Mouse (Mus musculus): ENCODE measurements around the gene Nup160.
A peak's percentile ranks its signal among the peaks of the same experiment; 100 is the strongest.

Gene Nup160

DNA sequence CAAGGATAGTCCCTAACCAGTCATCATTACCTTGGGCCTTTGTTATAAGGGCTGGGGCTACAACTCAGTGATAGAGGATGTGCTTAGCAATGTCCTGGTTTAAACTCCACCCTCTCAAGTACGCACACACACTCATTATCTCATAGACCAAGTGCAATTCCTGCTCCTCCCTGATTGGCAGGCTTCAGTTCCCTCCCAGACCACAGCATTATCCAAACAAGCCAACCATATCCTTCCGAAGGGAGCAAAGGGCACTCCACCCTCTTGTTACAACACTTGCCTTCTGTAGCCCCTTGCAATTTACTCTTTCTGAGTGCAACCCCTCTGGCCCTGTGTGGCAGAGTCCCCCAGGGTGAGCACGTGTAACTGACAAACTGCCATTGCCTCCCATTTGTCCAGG is 15.6 kb upstream of the Nup160 start:
- DNase-seq (ENCODE audit: low read depth, low spot score), result no peak

DNA sequence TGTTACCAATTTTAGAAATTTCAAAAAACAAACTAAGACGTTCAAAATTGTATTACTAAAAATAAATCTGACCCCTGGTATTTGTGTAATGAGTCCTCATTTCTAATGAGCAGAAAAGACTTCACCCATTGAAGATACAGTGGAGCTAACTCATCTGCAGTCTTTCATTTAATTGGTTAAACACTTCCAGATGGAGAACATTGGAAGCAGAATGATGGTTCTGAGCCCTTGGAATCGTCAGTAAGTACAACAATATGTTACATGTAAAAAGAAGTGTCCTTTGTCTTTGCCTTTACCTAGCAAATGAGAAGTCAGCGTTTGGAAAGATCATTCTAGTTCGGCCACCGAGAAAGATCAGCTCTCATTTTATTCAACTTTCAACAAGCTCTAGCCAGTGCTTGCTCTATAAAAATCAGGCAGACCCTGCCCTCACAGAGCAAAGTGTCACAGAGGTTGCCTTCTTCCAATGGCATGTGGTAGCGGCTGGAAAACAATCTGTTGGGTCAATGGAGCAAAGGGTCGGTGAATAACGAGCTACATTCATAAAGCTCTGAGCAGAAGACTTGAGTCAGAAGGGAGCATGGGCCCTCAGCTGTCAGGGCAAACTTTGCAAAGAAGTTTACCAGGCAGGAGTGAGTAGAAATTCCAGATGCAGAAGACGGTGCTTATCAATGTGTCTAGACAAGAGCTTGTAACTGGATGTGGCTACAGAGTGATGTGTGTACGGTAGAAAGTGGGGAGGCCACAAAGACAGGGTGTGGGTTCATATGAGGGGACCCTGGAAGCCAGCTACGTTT is 10.2 kb upstream of the Nup160 start:
- DNase-seq (ENCODE audit: low read depth, low spot score), result no peak

DNA sequence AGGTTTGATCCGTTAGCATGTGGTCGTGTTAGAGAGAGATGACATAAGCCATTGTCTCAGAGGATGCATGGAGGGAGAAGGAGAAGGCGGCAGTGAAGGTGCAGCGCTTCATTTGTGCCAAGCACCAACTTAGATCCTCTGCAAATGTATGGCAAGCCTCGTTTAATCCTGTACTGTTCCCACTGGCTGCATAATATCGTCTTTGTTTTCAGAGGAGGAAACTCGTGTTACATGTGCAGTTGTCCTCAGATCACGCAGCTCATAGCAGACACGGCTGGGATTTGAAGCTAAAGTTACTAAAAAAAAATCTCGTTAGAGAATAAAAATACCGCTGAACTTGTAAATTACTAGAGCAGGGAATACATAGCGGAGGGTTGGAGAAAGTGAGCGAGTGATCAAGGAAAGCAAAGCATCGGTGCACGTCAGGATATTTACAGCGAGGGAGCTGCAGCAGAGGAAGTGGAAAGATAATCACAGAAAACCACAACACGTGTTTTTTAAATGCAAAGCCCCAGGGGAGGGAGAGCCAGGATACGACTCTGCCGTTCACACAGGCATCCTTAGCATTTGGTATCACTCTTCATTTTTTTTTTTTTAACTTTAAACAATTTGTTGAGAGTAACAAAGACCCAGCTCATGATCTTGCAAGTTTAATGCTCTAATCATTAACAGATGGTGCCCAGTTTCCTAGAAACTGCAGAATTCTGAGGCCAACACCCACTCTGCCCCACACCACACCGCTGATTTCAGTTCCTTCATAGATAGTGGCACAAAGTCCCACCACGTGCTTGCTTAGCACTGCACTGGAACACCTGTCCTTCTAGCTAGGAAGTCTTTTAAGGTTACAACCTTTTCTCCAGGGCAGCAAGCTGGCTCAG is 9.4 kb upstream of the Nup160 start:
- no peak for DNase-seq (ENCODE audit: low read depth, low spot score)

DNA sequence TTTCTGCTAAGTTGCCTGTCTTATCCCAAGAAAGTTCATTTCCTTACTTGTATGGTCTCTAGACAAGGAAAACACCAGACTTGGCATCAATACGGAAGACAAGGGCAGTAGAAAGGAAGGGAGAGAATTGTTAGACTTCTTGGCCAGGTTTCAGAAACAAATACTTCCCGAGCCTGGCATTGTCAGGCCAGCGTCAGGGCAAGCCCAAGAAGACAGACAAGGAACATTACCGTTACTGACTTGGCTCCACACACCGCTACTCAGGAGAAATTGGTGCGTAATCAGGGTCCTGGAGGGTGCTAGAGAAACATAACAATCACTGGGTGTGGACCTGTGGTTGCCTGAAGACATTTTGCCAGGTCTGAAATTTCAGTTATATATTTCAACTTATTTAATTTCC is 6.7 kb upstream of the Nup160 start:
- no peak for DNase-seq (ENCODE audit: low read depth, low spot score)

DNA sequence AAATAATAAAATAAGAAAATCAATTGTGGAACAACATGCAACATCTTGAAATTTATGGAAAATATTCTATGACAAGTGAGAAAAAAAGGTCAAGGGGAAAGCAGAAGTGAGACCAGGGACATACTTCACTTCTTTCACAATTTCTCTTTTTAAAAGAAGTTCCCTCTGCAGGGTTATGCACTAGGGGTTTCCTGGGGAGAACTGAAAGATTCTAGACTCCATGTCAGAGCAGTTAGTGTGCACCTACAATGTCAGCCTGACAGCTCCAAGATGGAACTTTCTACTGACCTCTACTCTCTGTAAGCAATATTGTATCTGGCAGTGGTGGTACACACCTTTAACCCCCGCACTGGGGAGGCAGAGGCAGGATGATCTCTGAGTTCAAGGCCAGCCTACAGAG is 3.7 kb upstream of the Nup160 start:
- DNase-seq (ENCODE audit: low read depth, low spot score), result no peak

DNA sequence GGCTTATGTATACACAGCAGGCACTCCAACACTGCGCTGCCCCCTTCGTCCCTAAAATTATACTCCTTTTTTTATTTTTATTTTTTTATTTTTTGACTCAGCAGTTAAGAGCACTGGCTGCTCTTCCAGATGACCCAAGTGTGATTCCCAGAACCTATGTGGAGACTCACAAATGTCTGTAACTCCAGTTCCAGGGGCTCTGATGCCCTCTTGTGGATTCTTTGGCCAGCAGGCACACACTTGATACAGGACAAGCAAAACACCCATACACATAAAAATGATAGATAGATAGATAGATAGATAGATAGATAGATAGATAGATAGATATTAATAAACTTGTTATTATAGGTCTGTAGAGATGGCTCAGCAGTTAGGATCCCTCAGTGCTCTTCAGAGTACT is 2.5 kb upstream of the Nup160 start:
- peak; percentile 57 for DNase-seq (ENCODE audit: low read depth, low spot score)

DNA sequence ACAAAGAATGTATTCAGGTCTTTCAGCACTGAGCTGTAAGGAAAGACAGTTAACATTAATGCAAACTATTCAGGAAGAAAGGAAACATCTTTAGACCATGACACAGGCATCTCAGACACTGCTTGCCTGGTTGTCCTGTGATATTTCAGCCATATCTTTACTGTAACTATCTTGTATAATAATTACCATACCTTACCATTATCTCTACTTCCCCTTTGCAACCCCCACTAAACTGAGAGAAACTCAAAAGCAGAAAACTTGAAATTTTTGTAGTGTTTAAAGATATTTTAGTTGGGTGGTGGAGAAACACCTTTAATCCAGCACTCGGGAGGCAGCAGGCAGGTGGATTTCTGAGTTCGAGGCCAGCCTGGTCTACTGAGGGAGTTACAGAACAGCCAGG is 1.5 kb upstream of the Nup160 start:
- DNase-seq (ENCODE audit: low read depth, low spot score), result no peak

DNA sequence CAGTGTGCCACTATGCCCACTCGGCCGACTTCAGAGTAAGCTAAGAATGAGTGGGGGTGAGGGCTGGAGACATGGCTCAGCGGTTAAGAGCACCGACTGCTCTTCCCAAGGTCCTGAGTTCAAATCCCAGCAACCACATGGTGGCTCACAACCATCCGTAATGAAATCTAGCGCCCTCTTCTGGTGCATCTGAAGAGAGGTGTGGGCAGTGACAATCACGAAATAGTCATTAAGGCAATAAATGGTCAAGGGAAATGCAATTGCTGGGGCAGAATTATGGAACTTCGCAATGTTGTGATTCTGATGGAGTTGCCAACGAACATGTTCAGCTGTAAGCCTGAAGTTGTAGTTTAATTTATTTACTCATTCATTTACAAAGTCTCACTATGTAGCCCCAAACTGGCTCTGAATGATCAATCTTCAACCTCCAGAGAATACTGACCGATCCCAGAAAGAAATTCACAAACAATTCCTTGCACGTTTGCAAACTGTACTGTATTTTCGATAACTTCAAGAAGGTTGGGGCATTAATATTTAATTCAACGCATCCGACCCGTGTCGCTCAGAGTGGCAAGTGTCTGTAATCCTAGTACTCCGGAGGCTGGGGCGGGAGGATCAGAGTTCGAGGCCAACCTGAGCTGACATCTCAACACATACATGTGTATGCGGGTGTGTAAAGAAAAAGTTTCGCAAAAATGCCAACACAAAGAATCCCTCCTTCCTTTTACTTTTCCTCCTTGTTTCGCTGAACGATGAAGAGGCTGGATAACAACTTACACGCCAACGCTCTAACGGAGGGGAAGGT is 1.4 kb downstream of the Nup160 start:
- DNase-seq (ENCODE audit: low read depth, low spot score), result peak; percentile 57

DNA sequence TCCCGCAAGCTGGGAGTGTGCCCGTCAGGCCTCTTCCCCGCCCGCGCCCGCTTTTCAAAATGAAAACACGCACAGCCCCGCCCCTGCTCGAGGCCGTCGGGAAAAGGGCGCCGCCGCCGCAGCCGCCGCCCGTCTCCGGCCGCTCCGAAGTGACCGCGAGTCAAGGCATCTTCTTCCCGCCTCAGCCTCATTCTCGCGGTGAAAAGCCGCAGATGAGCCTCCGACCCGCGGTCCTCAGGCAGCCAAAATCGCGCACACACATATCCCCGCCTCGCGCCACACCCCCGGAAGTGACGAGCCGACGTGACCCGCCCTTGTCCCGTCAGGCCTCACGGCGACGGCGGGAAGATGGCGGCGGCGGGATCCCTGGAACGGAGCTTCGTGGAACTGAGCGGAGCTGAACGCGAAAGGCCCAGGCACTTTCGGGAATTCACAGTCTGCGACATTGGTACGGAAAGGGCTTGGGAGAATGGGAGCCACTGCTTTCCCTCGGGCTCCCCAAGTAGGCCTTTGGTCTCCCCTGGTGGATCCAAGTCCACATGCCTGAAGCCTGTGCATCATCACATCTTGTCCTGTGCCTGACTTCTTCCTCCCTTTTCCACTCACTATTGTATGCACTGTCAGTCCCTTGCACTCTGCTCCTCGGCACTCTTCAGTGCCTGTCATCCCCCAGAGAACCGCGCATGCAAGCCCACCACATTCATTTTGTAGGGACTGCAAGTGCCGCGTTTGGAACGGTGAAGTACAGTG is 2.2 kb downstream of the Nup160 start:
- peak; percentile 98 for DNase-seq (ENCODE audit: low read depth, low spot score)

DNA sequence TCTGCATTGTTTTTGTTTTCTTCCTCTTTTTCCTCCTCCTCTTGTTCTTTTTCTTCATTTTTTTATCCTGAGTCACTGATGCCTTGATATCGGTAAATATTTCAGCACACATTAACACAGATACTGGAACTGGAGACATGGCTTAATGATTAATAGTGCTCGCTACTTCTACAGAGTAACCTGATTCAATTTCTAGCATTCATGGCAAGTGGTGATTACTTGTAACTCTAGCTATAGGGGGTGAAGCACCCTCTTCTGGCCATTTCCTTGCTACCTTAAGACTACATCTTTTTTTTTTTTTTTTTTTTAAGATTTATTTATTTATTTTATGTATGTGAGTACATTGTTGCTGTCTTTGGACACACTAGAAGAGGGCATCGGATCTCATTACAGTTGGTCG is 23.9 kb downstream of the Nup160 start:
- DNase-seq (ENCODE audit: low read depth, low spot score), result no peak

DNA sequence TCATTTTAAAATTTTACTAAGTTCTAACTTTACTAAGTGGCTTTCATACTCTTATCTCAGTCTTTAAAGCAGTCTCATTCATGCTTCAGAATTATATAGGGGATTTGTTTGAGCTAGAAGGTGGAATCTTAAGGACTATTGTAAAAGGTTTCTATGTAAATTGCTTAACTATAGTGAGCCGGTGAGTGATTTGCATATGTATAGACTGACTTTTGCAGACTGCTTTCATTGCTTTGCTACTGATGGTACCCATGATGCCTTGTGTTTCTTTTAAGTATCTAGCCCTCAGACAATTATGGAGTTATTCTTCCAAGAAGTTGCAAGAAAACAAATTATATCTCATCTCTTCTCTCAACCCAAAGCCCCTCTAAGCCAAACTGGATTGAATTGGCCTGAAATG is 31.5 kb downstream of the Nup160 start:
- peak; percentile 56 for DNase-seq (ENCODE audit: low read depth, low spot score)

DNA sequence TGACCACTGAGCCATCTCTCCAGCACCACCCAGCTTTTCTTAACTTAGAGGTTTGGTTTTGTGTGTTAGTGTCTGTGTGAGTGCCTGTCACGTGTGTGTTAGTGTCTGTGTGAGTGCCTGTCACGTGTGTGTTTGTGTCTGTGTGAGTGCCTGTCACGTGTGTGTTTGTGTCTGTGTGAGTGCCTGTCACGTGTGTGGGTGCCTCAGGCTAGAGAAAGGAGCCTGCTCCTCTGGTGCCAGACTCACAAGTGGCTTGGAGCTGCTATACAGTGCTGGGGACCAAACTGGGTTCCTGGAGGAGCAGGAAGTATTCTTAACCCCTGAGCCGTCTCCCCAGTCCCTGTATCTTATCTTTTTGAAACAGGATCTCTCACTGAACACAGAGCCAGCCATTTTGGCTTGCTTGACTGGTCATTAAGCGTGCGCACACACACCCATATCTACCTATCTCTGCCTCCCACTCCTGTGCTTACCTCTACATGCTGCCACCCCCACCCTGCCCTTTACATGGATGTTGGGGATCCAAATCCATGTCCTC is 38.6 kb downstream of the Nup160 start:
- no peak for DNase-seq (ENCODE audit: low read depth, low spot score)

DNA sequence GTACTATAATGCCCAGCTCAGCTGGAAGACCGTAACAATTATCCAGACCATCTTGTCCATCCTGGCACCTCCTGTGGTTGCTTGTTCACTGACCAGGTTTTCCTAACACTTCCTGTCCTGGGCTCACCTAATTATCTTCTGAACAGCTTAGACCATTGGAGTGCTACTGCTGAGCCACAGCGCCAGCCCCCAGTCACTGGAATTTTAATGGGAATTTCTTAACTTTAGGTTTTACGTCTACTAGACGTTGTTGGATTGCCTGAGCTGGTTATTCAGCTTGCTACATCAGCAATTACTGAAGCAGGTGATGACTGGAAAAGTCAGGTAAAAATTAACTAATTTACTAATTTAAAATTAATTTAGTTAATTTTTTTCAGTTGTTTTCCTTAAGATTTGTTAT is 40.4 kb downstream of the Nup160 start:
- no peak for DNase-seq (ENCODE audit: low read depth, low spot score)

DNA sequence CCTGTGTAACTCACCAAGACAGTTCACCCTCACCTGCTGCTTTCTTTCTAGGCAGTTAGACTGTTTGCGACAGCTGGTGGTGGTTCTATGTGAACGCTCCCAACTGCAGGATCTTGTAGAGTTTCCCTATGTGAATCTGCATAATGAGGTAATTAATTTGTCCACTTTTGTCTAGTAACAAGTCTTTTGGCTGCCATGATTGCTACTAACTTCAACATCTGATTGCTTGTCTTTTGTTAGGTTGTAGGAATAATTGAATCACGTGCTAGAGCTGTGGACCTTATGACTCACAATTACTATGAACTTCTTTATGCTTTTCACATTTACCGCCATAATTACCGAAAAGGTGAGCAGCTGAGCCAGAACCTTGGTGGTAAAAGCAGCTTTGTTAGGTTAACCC is 40.9 kb downstream of the Nup160 start:
- DNase-seq (ENCODE audit: low read depth, low spot score), result no peak

DNA sequence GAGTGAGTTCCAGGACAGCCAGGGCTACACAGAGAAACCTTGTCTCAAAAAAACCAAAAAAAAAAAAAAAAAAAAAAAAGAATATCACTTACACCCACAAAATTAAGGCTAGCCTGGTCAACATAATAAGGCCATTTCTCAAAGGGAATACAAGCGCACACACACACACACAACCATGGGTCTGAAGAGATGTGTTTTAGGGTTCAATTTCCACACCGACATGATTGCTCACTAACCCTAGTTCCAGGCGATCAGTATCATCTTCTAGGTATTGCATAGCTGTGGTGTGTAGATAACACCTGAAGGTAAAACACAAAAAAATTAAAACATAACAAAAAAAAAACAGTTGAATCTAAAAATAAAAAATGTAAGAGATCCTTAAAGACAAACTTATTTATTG is 49.8 kb downstream of the Nup160 start:
- DNase-seq (ENCODE audit: low read depth, low spot score), result no peak

DNA sequence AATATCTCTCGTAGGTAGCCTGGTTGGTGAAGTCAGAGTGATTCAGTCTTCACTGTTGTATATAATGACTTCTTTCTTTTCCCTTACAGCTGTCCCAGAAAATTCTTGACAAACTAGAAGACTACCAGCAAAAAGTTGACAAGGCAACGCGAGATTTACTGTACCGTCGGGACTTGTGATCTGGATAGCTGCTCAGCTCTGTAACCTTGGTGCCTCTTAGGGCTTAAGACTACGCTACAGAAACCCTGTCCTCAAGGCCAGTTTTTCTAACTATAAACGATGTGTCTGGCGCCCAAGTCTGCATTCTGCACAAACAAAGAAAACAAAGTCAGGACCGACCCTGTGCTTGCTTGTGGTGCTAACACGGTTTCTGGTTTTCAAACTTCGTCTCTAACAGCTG is 58.3 kb downstream of the Nup160 start:
- no peak for DNase-seq (ENCODE audit: low read depth, low spot score)

DNA sequence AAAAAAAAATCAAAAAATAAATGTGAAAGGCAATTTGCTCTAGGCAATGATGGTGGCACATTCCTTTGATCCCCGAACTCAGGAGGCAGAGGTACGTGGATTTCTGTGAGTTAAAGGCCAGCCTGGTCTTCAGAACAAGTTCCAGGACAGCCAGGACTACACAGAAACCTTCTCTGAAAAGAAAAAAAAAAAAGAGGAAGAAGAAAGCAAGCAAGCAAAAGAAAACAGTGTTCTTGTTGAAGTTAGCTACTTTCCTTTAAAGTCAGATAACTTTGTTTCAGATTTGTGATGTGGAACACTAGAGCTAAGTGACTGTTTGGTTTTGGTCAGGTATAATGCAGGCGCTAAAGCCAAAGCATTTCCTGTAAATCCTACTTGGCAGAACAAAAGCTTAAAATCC is 61.8 kb downstream of the Nup160 start:
- no peak for DNase-seq (ENCODE audit: low read depth, low spot score)

DNA sequence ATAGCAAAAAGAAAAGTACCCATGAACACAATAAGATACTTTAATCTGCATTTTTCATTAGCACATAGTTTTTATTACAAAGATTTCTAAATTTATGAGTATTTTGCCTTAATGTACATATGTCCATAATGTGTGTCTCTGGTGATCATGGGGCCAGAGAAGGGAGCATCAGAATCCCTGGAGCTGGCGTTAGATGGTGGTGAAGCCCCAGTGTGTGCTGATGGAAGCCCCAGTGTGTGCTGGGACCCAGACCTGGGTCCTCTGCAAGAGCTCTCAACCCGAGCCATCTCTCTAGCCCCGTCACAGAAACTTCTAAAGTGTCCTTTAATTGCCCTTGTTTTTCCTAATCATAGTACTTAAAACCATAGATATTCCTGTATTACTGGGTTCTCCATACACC is 62.3 kb downstream of the Nup160 start:
- DNase-seq (ENCODE audit: low read depth, low spot score), result no peak

DNA sequence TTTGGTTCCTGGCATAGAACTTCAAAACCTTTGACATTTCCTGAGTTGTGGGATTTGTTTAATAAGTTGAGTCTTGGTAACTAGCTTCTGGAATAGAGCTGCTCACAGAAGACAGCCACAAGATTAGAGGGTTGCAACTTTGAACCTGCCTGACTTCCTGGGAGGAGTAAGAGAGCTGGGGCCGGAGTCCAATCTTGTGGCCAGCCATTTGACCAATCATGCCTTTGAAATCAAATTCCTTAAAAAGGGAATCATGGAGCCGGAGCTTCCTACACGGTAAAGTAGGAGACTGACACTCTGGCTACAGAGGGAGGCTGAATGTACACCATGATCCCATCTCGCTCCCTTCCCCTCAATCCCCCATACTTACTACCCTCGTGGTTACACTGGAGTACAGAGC is 62.9 kb downstream of the Nup160 start:
- no peak for DNase-seq (ENCODE audit: low read depth, low spot score)

DNA sequence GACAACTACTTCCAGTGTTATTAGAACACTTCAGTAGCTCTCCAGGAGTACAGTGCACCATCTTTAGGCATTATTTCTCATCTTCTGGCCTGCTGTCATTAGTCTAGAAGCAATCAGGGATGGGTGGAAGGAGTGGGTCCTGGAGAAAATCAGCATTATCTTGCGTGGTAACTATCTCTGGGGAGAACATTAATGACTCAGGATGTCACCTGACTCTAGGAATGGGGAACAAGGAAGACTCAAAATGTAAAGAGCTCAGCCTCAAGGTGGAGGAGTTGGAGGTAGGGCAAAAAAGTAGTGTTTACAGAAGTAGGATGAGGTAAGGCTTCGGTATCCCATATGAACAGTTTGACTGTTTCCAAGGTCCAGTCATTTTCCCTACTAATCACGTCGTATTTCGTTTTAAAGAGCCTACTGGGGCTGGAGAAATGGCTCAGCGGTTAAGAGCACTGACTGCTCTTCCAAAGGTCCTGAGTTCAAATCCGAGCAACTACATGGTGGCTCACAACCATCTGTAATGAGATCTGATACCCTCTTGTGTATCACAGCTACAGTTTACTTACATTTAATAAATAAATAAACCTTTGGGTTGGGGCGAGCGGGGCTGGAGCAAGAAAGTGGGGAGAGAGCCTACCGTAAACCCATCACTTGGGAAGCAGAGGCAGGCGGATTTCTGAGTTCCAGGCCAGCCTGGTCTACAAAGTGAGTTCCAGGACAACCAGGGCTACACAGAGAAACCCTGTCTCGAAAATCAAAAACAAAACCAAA is 67.5 kb downstream of the Nup160 start:
- peak; percentile 36 for DNase-seq (ENCODE audit: low read depth, low spot score)
